Mouse (Mus musculus): ENCODE measurements around the gene Vav3. TPM values are rescaled to one million over a fixed set of nuclear protein-coding genes. Genes with fewer than 3 reads are reported as not detected.
A peak's percentile ranks its signal among the peaks of the same experiment; 100 is the strongest.

Vav3 gene
- polyA plus RNA-seq, 1 experiment from 2014 or later, result 16.3 TPM

GRCm38 (mm10) chr3:109339290-109339689 lies 1.2 kb upstream of the Vav3 start:
- no peak for ATAC-seq (ENCODE audit: insufficient number of reproducible peaks, insufficient read depth, low FRiP score, low read depth)
- H3K9me3 ChIP-seq (ENCODE audit: control insufficient read depth, low read depth, low read length), result no peaks in the 10 kb centered on the region
- H3K27me3 ChIP-seq (ENCODE audit: control insufficient read depth, insufficient read depth, low read length), result 0 out of 2 replicates have a peak, but pooled peaks cover 5% of the 10 kb centered on the region
- 0 out of 2 replicates have a peak, but pooled peaks cover 3% of the 10 kb centered on the region for H3K4me1 ChIP-seq (ENCODE audit: control insufficient read depth, insufficient read depth, low read length)
- no peaks in the 10 kb centered on the region for H3K36me3 ChIP-seq (ENCODE audit: control insufficient read depth, insufficient read depth, low read length)
- H3K4me3 ChIP-seq (ENCODE audit: low read depth, low read length), result no peak overlapping the region
- no peak overlapping the region for H3K27ac ChIP-seq (ENCODE audit: low read length)
- no peak overlapping the region for H3K9ac ChIP-seq (replicated peaks; ENCODE audit: low read depth, low read length)
- WGBS, result 51% methylated on average over 9 of the region's 9 CpGs
- peak overlapping the region; percentile 94; the same call in 1 of the 2 replicates for H3K4me2 ChIP-seq (replicated peaks; ENCODE audit: low read depth, low read length)

GRCm38 (mm10) chr3:109339941-109340273 lies 546 bp upstream of the Vav3 start:
- peak overlapping the region; percentile 66 for H3K27ac ChIP-seq (ENCODE audit: low read length)
- peak overlapping the region; percentile 63 for H3K4me3 ChIP-seq (ENCODE audit: low read depth, low read length)
- ATAC-seq (ENCODE audit: insufficient number of reproducible peaks, insufficient read depth, low FRiP score, low read depth), result peak; percentile 36
- H3K4me1 ChIP-seq (ENCODE audit: control insufficient read depth, insufficient read depth, low read length), result 0 out of 2 replicates have a peak, but pooled peaks cover 3% of the 10 kb centered on the region
- H3K36me3 ChIP-seq (ENCODE audit: control insufficient read depth, insufficient read depth, low read length), result no peaks in the 10 kb centered on the region
- peak overlapping the region; percentile 50; the same call in 1 of the 2 replicates for H3K9ac ChIP-seq (replicated peaks; ENCODE audit: low read depth, low read length)
- 0 out of 2 replicates have a peak, but pooled peaks cover 5% of the 10 kb centered on the region for H3K27me3 ChIP-seq (ENCODE audit: control insufficient read depth, insufficient read depth, low read length)
- peak overlapping the region; percentile 94 for H3K4me2 ChIP-seq (replicated peaks; ENCODE audit: low read depth, low read length)
- H3K9me3 ChIP-seq (ENCODE audit: control insufficient read depth, low read depth, low read length), result no peaks in the 10 kb centered on the region
- WGBS, result 1% methylated on average over 9 of the region's 9 CpGs

- peak overlapping the region; percentile 66; the same call in 1 of the 2 replicates for H3K27ac ChIP-seq (ENCODE audit: low read length)
- WGBS, result under 1% methylated on average over 18 of the region's 18 CpGs
- H3K36me3 ChIP-seq (ENCODE audit: control insufficient read depth, insufficient read depth, low read length), result no peaks in the 10 kb centered on the region
Measured at GRCm38 (mm10) chr3:109341071-109341480, 623 bp downstream of the Vav3 start.

GRCm38 (mm10) chr3:109341631-109342030 lies 1.2 kb downstream of the Vav3 start:
- peak overlapping the region; percentile 94 for H3K4me2 ChIP-seq (replicated peaks; ENCODE audit: low read depth, low read length)
- no peak overlapping the region for H3K9ac ChIP-seq (replicated peaks; ENCODE audit: low read depth, low read length)
- 2% methylated on average over 8 of the region's 8 CpGs for whole genome bisulfite sequencing
- H3K4me1 ChIP-seq (ENCODE audit: control insufficient read depth, insufficient read depth, low read length), result 0 out of 2 replicates have a peak, but pooled peaks cover 3% of the 10 kb centered on the region
- H3K36me3 ChIP-seq (ENCODE audit: control insufficient read depth, insufficient read depth, low read length), result no peaks in the 10 kb centered on the region
- 0 out of 2 replicates have a peak, but pooled peaks cover 5% of the 10 kb centered on the region for H3K27me3 ChIP-seq (ENCODE audit: control insufficient read depth, insufficient read depth, low read length)
- H3K27ac ChIP-seq (ENCODE audit: low read length), result no peak overlapping the region
- H3K4me3 ChIP-seq (ENCODE audit: low read depth, low read length), result peak overlapping the region; percentile 63
- ATAC-seq (ENCODE audit: insufficient number of reproducible peaks, insufficient read depth, low FRiP score, low read depth), result no peak
- H3K9me3 ChIP-seq (ENCODE audit: control insufficient read depth, low read depth, low read length), result no peaks in the 10 kb centered on the region

More at GRCm38 (mm10) chr3:109341071-109341480, 623 bp downstream of the Vav3 start:
- H3K4me3 ChIP-seq (ENCODE audit: low read depth, low read length), result peak overlapping the region; percentile 63
- H3K4me2 ChIP-seq (replicated peaks; ENCODE audit: low read depth, low read length), result peak overlapping the region; percentile 94
- 0 out of 2 replicates have a peak, but pooled peaks cover 3% of the 10 kb centered on the region for H3K4me1 ChIP-seq (ENCODE audit: control insufficient read depth, insufficient read depth, low read length)
- H3K9ac ChIP-seq (replicated peaks; ENCODE audit: low read depth, low read length), result peak overlapping the region; percentile 50
- H3K27me3 ChIP-seq (ENCODE audit: control insufficient read depth, insufficient read depth, low read length), result 0 out of 2 replicates have a peak, but pooled peaks cover 5% of the 10 kb centered on the region
- H3K9me3 ChIP-seq (ENCODE audit: control insufficient read depth, low read depth, low read length), result no peaks in the 10 kb centered on the region
- no peak for ATAC-seq (ENCODE audit: insufficient number of reproducible peaks, insufficient read depth, low FRiP score, low read depth)

GRCm38 (mm10) chr3:109351956-109352684 lies 11.7 kb downstream of the Vav3 start:
- Histone ChIP-seq H3K4me3 (ENCODE audit: low read depth, low read length) (no peak overlapping the region), H3K27me3 (ENCODE audit: control insufficient read depth, insufficient read depth, low read length) (no peaks in the 10 kb centered on the region), H3K4me2 (replicated peaks; ENCODE audit: low read depth, low read length) (no peak overlapping the region), H3K27ac (ENCODE audit: low read length) (no peak overlapping the region), H3K36me3 (ENCODE audit: control insufficient read depth, insufficient read depth, low read length) (no peaks in the 10 kb centered on the region), H3K9me3 (ENCODE audit: control insufficient read depth, low read depth, low read length) (no peaks in the 10 kb centered on the region), H3K4me1 (ENCODE audit: control insufficient read depth, insufficient read depth, low read length) (no peaks in the 10 kb centered on the region), H3K9ac (replicated peaks; ENCODE audit: low read depth, low read length) (no peak overlapping the region)
- no peak for ATAC-seq (ENCODE audit: insufficient number of reproducible peaks, insufficient read depth, low FRiP score, low read depth)
- WGBS, result 82% methylated on average over 4 of the region's 4 CpGs

- H3K9me3 ChIP-seq (ENCODE audit: control insufficient read depth, low read depth, low read length), result no peaks in the 10 kb centered on the region
- H3K27ac ChIP-seq (ENCODE audit: low read length), result no peak overlapping the region
- no peak overlapping the region for H3K4me2 ChIP-seq (replicated peaks; ENCODE audit: low read depth, low read length)
- 67% methylated on average over 6 of the region's 6 CpGs for WGBS
- H3K36me3 ChIP-seq (ENCODE audit: control insufficient read depth, insufficient read depth, low read length), result no peaks in the 10 kb centered on the region
- H3K4me3 ChIP-seq (ENCODE audit: low read depth, low read length), result no peak overlapping the region
- no peak overlapping the region for H3K9ac ChIP-seq (replicated peaks; ENCODE audit: low read depth, low read length)
- no peaks in the 10 kb centered on the region for H3K27me3 ChIP-seq (ENCODE audit: control insufficient read depth, insufficient read depth, low read length)
- no peak for ATAC-seq (ENCODE audit: insufficient number of reproducible peaks, insufficient read depth, low FRiP score, low read depth)
- no peaks in the 10 kb centered on the region for H3K4me1 ChIP-seq (ENCODE audit: control insufficient read depth, insufficient read depth, low read length)
Measured at GRCm38 (mm10) chr3:109352690-109353089, 12.2 kb downstream of the Vav3 start.

GRCm38 (mm10) chr3:109353814-109354213 lies 13.4 kb downstream of the Vav3 start:
- no peaks in the 10 kb centered on the region for H3K9me3 ChIP-seq (ENCODE audit: control insufficient read depth, low read depth, low read length)
- H3K9ac ChIP-seq (replicated peaks; ENCODE audit: low read depth, low read length), result no peak overlapping the region
- H3K4me3 ChIP-seq (ENCODE audit: low read depth, low read length), result no peak overlapping the region
- H3K36me3 ChIP-seq (ENCODE audit: control insufficient read depth, insufficient read depth, low read length), result no peaks in the 10 kb centered on the region
- H3K27me3 ChIP-seq (ENCODE audit: control insufficient read depth, insufficient read depth, low read length), result no peaks in the 10 kb centered on the region
- no peaks in the 10 kb centered on the region for H3K4me1 ChIP-seq (ENCODE audit: control insufficient read depth, insufficient read depth, low read length)
- H3K4me2 ChIP-seq (replicated peaks; ENCODE audit: low read depth, low read length), result no peak overlapping the region
- WGBS, result 90% methylated on average over 5 of the region's 5 CpGs
- H3K27ac ChIP-seq (ENCODE audit: low read length), result no peak overlapping the region
- ATAC-seq (ENCODE audit: insufficient number of reproducible peaks, insufficient read depth, low FRiP score, low read depth), result no peak

- H3K27ac ChIP-seq (ENCODE audit: low read length), result no peak overlapping the region
- H3K27me3 ChIP-seq (ENCODE audit: control insufficient read depth, insufficient read depth, low read length), result no peaks in the 10 kb centered on the region
- no peaks in the 10 kb centered on the region for H3K9me3 ChIP-seq (ENCODE audit: control insufficient read depth, low read depth, low read length)
- no peak for ATAC-seq (ENCODE audit: insufficient number of reproducible peaks, insufficient read depth, low FRiP score, low read depth)
- H3K36me3 ChIP-seq (ENCODE audit: control insufficient read depth, insufficient read depth, low read length), result no peaks in the 10 kb centered on the region
- H3K4me3 ChIP-seq (ENCODE audit: low read depth, low read length), result no peak overlapping the region
- no peak overlapping the region for H3K9ac ChIP-seq (replicated peaks; ENCODE audit: low read depth, low read length)
- WGBS, result 38% methylated on average over 5 of the region's 5 CpGs
- no peak overlapping the region for H3K4me2 ChIP-seq (replicated peaks; ENCODE audit: low read depth, low read length)
- no peaks in the 10 kb centered on the region for H3K4me1 ChIP-seq (ENCODE audit: control insufficient read depth, insufficient read depth, low read length)
Measured at GRCm38 (mm10) chr3:109355158-109355557, 14.7 kb downstream of the Vav3 start.

All from stomach, embryonic 14.5 days (tissue).